In the genomic region with DNA sequence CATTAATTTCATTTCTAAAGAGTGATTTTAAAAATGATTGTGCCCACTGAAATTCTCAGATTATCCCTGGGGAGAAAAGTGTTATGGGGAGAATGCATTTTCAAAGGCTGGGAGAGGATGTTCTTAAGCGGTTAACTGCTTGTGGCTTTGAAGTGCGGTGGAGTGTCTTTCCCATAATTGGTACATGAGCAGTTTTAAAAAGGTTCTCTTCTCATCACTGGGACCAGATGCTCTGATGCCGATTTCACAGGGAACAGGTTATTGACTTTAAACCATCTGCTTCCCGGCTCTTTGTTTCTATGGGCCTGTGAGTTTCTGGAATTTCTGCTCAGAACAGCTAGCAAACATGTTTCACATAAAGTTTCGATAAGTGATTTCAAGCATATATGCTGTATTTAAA, we compare ENCODE assay signal across 8 mouse cellular contexts. TPM values are rescaled to one million over a fixed set of nuclear protein-coding genes. Genes with fewer than 3 reads are reported as not detected.
"Had no signal": no experiment of that assay in that cellular context is flagged by ENCODE, and none has a peak within 500 bp of the region (broad histone marks: within the 10 kb centered on the region; RNA-seq: fewer than 3 reads in every experiment).

No protein-coding gene starts in this region.

- DNase-seq: kidney, adult 2 months; kidney, postnatal 14 days; liver; liver, embryonic 13.5 days; liver, postnatal 0 days; thymus, adult 18-20 months; thymus, postnatal 14 days had no signal

RNA-seq across cellular contexts. Expression of a gene that starts 23.2 kb away (rescaled TPM):
- total RNA-seq: megakaryocyte-erythroid progenitor cell, adult 5-6 weeks had no signal
